Mouse (Mus musculus) lung, postnatal 4 days (tissue): ENCODE measurements around the gene Slc19a3.
"Not testable (repeated sequence)": the region's sequence is repeated elsewhere in the genome, so short reads cannot be mapped to it uniquely, and the experiment has no call there.

Experiments used
- DNase-seq, 2 experiments: peaks; one replicate each; pipeline ENCODE4 v3.0.0; 2021

Slc19a3 gene

GRCm38 (mm10) chr1:83006218-83007179 is 31.7 kb downstream of the Slc19a3 start:
- peak in 1 of 2 experiments; percentile 37 for DNase-seq

GRCm38 (mm10) chr1:83000306-83000705 is 37.9 kb downstream of the Slc19a3 start, which contains the start of gene Gm47959:
Gene Gm47959, plus strand, starts transcription at chr1:83000548.
- DNase-seq: not testable (repeated sequence)

- DNase-seq: no peak
Measured at GRCm38 (mm10) chr1:82993947-82994346, 44.3 kb downstream of the Slc19a3 start.

- DNase-seq: no peak
Measured at GRCm38 (mm10) chr1:82992093-82992492, 46.2 kb downstream of the Slc19a3 start.

GRCm38 (mm10) chr1:82991596-82991995 is 46.7 kb downstream of the Slc19a3 start:
- DNase-seq: no peak

- no peak for DNase-seq
Measured at GRCm38 (mm10) chr1:82991062-82991461, 47.2 kb downstream of the Slc19a3 start.

- DNase-seq: peak in 1 of 2 experiments; percentile 54
Measured at GRCm38 (mm10) chr1:82987530-82988198, 50.6 kb downstream of the Slc19a3 start.

- DNase-seq: no peak
Measured at GRCm38 (mm10) chr1:82986738-82987137, 51.5 kb downstream of the Slc19a3 start.

- DNase-seq: no peak
Measured at GRCm38 (mm10) chr1:82977840-82978239, 60.4 kb downstream of the Slc19a3 start.

GRCm38 (mm10) chr1:82975750-82976149 is 62.5 kb downstream of the Slc19a3 start:
- peak; percentile 37 for DNase-seq

GRCm38 (mm10) chr1:82974342-82974741 is 63.9 kb downstream of the Slc19a3 start:
- peak; percentile 51 to 83 for DNase-seq

- peak; percentile 38 to 43 for DNase-seq
Measured at GRCm38 (mm10) chr1:82973901-82974300, 64.3 kb downstream of the Slc19a3 start.

GRCm38 (mm10) chr1:82973244-82973643 is 65.0 kb downstream of the Slc19a3 start:
- DNase-seq: peak in 1 of 2 experiments; percentile 22

- DNase-seq: peak; percentile 34 to 66
Measured at GRCm38 (mm10) chr1:82972046-82972445, 66.2 kb downstream of the Slc19a3 start.

- DNase-seq: no peak
Measured at GRCm38 (mm10) chr1:82966413-82966812, 71.8 kb downstream of the Slc19a3 start.
